Mouse (Mus musculus): ENCODE measurements around the gene 2610002M06Rik. TPM values are rescaled to one million over a fixed set of nuclear protein-coding genes. Genes with fewer than 3 reads are reported as not detected.

The 2610002M06Rik gene
- polyA plus RNA-seq, 1 experiment from 2014 or later, result 11.9 TPM

Other genes with a start within 250 kb of the 2610002M06Rik start
- 1.1 and 2.2 TPM in 2 replicates for gene Tbx22, start 148.4 kb downstream of the 2610002M06Rik start, polyA plus RNA-seq (2015; fragmentation: Nextera tagmentation; extraction: Ambion mirVana)
- not detected in 2 replicates for gene Tent5d, start 23.7 kb downstream of the 2610002M06Rik start, polyA plus RNA-seq (2015; fragmentation: Nextera tagmentation; extraction: Ambion mirVana)
- gene Gm732, start 132.1 kb upstream of the 2610002M06Rik start, polyA plus RNA-seq (2015; fragmentation: Nextera tagmentation; extraction: Ambion mirVana), result not detected in 2 replicates

Data from embryonic facial prominence, embryonic 15.5 days (tissue).